Mouse (Mus musculus) cerebellum, adult 9-10 months (tissue): ENCODE results near the gene Gm3383.
"Not testable (repeated sequence)": the region's sequence is repeated elsewhere in the genome, so short reads cannot be mapped to it uniquely, and the experiment has no call there.

Experiments
- DNase-seq: peaks from one replicate; pipeline ENCODE4 v3.0.0; 2022

Gm3383 gene

DNA sequence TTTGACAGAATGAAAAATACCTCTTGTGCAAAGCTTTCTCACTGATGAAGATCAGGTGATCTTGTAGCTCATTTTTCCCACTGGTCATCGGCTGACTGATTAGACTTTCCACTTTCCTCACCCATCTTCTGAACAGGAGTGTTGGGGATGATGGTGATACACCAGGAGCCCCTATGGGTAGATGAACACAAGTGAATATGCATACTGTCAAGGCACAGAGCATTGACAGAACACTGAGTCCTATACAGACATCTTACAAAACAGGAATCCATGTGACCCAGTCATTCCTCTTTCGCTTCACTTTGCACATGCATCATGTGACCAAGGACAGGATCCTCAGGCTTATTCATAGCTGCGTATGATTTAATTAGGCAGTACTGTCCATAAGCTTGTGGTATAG lies at the start of gene Gm3383:
Gene Gm3383 (minus strand): TSS at position 101 of the 400 bp plus-strand sequence.
- not testable (repeated sequence) for DNase-seq

DNA sequence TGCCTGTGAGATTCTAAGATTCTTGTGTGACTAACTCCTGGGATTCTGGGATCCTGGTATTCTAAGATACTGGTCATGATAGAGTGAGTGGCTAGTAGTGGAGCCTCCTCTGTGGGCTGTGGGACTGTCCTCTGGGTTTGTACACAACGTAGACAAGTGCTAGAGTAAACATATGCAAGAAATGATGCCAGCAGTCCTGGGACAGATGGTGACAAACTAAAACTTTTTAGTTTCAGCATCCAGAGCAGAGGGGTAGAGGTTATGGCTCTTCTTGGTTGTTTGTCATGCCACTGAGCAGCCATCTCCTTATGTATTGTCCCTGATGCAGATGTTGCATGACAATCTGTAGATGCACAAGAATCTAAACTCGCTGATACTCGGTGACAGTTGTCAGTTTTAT lies 48.1 kb upstream of the Gm3383 start:
- DNase-seq: not testable (repeated sequence)

DNA sequence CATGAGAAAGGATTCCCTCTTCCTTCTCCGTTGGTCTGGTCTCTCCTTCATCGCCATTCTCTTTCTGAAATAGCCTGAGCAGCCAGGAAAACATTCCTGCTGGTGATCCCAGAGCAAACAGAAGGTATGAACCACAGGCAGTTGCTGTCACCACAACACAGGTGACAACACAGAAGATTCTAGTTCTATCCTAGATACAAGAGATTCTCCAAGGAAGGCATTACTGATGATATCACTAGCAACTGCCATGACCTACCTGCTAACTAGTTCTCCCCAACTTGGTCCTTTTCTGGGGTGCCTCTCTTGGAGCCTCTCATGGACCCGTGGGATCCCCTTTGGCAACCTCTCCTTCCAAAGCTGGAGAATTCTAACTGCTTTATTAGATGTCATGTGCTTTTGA lies 22.4 kb upstream of the Gm3383 start, which contains the start of gene Gm3424:
Gene Gm3424 (minus strand): TSS at position 101 of the 400 bp plus-strand sequence.
- not testable (repeated sequence) for DNase-seq

DNA sequence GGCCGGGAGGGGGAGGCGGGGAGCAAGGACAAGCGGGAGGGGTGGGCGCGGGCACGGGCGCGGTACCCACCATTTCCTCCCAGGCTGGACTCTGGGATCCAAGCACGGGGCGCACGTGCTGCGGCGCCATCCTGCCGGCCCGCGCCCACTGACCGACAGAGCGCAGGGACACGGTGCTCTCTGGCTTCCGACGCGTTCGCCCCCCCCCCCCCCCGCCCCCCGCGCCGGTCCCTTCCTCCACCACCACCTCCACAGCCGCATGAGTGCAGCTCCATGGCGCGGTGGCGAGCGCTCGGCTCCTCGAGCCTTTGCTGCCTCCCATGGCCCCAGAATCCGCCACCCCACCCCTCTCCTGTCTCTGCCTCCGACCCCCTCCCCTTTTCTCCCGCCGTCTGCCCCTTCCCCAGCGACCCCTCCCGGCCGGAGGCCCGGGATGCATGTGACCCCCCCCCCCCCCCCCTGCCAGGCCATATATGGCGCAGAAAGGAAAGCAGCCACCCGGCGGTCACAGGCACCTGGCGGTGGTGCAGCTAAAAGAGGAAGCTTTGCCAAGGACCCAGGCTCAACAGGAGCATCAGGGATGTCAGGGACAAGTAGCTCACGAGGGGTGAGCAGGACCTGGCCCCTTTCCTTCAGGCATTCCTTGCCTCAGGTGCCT lies 5.0 kb upstream of the Gm3383 start:
- DNase-seq: not testable (repeated sequence)

DNA sequence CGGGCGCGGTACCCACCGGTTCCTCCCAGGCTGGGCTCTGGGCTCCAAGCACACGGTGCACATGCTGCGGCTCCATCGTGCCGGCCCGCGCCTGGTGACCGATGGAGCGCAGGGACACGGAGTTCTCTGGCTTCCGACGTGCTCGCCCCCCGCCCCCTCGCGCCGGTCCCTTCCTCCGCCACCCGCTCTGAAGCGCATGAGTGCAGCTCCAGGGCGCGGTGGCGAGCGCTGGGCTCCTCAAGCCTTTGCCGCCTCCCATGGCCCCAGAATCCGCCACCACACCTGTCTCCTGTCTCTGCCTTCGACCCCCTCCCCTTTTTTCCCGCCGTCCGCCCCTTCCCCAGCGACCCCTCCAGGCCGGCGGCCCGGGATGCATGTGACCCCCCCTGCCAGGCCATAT lies 66.3 kb downstream of the Gm3383 start, which contains the start of gene Gm3373:
Gene Gm3373 (minus strand): TSS at position 101 of the 400 bp plus-strand sequence.
- DNase-seq: not testable (repeated sequence)

DNA sequence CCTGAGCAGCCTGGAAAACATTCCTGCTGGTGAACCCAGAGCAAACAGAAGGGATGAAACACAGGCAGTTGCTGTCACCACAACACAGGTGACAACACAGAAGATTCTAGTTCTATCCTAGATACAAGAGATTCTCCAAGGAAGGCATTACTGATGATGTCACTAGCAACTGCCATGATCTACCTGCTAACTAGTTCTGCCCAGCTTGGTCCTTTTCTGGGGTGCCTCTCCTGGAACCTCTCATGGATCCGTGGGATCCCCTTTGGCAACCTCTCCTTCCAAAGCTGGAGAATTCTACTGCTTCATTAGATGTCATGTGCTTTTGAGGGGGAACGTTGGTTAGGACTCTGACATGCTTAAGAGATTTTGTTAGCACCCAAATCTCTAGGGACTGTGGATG lies 120.4 kb downstream of the Gm3383 start, which contains the start of gene Gm9603:
Gene Gm9603 (minus strand): TSS at position 101 of the 400 bp plus-strand sequence.
- DNase-seq: not testable (repeated sequence)

DNA sequence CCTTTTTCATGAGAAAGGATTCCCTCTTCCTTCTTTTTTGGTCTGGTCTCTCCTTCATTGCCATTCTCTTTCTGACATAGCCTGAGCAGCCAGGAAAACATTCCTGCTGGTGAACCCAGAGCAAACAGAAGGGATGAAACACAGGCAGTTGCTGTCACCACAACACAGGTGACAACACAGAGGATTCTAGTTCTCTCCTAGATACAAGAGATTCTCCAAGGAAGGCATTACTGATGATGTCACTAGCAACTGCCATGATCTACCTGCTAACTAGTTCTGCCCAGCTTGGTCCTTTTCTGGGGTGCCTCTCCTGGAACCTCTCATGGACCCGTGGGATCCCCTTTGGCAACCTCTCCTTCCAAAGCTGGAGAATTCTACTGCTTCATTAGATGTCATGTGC lies 174.9 kb downstream of the Gm3383 start, which contains the start of gene Gm8265:
Gene Gm8265 (minus strand): TSS at position 101 of the 400 bp plus-strand sequence.
- not testable (repeated sequence) for DNase-seq
